Mouse (Mus musculus) layer of hippocampus, adult 8-10 months (tissue): ENCODE results near the gene Usp40. TPM values are rescaled to one million over a fixed set of nuclear protein-coding genes. Genes with fewer than 3 reads are reported as not detected.
"Not testable (repeated sequence)": the region's sequence is repeated elsewhere in the genome, so short reads cannot be mapped to it uniquely, and the experiment has no call there.

Source experiments
- DNase-seq, 2 experiments: peaks; one replicate each; pipeline ENCODE4 v3.0.0; 2022; ENCODE audit warnings: low spot score in 2 of 2
- total RNA-seq, 4 experiments: library from RNA; stranded (reverse); gene quantifications; 2 replicates each; pipeline ENCODE4 v1.2.4; 2022

The Usp40 gene
- 10 to 100 TPM; 23.6 to 33.7 (median 25.8) TPM for total RNA-seq

DNA sequence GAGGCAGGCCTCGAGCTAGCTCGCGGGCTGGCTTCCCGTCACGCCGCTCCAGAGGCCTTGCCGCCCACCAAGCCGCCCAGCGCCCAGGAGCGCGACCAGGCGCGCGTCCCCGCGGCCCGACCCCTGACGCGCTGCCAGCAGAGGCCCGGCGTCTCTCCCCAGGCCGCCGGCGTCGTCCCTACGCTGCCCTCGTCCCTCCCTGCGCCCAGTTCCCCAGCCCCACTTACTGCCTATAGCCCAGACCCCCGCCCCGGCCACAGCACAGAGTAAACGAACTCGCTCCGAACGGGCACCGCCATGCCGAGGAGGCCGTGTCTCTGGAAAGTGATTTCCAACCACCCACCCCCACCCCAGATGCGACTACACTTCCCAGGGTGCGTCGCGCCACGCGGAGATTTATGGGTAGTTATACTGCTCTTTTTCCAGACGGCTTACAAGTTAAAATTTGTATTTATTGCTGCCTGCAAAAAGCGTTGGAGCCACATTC lies at the start of gene Usp40:
Gene Usp40, minus strand, starts transcription at position 341 of the 487 bp plus-strand sequence.
- DNase-seq, result peak; percentile 48 to 66

DNA sequence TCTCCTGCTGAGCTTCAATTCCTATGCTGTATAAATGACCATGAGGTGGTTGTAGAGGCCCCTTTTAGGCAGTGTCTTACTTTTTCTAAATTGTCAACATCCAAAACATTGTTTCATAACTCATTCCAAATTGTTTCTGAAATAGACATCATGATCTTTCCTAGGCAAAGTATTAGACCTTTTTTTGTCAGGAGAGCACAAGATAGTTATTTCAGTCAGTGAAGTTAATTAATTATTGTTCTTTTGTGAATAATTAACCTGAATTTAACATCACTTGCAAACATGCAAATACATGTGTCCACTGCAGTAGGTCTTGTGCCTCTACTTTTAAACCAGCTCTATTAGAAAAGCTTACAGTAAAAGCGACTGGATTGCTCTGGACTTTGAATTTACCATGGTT lies 46.7 kb upstream of the Usp40 start, which contains the start of gene Ugt1a10:
Gene Ugt1a10, plus strand, starts transcription at position 301 of the 400 bp plus-strand sequence.
- DNase-seq, result no peak

DNA sequence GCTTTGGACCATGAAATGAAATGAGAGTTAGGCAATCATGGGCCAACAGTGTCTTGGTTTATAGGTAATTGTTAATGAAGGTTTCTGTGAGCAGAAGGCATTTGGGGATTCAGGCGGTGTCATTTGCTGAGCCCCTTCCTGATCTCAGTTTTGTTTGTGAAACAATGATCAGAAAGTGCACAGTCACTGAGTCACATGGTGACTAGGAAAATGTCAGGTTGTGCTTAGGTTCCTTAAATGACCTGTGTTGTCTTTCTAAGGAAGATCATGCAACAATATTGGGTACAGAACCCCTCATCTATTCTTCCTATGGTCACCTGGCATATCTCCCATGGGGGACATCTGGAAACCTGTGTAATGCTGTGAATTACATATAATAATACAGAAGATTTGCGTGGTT lies 39.1 kb upstream of the Usp40 start:
- not testable (repeated sequence) for DNase-seq

DNA sequence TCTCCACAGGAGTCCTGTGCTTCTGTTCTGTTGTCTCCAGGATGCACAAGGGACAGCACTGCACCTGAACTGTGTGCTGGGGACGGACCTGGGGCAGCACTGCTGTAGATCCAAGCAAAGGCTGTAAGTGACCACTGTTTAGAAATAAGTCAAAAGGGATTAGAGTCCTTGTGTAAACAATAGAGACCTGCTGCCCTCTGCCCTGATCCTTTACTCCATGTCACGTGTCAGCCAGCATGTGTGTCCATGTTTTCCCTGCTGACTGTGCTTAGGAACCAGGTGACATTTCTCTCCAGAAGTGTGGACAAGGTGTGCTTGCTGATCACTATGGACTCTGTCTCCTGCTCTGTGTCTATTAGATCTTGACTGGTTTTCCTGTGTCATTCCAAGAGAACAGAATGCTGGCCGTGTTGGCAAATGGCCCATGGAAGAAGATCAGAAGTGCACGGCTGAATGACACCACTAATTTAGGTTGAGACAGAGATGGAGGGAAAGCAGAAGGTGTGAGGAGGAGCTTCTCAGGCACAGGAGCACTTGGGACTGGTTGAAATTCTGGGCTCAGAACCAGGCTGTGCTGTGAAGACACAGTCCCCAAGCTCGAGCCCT lies 36.6 kb upstream of the Usp40 start:
- DNase-seq, result not testable (repeated sequence)

DNA sequence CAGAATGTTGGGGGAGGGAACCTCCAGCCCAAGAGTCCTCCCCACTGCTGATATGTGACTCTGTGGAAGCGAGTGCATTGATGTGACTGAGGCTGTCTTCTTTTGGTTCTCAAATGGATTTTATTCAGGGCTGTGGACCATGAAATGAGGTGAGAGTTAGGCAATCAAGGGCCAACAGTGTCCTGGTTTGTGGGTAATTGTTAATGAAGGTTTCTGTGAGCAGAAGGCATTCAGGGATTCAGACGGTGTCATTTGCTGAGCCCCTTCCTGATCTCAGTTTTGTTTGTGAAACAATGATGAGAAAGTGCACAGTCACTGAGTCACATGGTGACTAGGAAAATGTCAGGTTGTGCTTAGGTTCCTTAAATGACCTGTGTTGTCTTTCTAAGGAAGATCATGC lies 34.7 kb upstream of the Usp40 start:
- DNase-seq, result not testable (repeated sequence)

DNA sequence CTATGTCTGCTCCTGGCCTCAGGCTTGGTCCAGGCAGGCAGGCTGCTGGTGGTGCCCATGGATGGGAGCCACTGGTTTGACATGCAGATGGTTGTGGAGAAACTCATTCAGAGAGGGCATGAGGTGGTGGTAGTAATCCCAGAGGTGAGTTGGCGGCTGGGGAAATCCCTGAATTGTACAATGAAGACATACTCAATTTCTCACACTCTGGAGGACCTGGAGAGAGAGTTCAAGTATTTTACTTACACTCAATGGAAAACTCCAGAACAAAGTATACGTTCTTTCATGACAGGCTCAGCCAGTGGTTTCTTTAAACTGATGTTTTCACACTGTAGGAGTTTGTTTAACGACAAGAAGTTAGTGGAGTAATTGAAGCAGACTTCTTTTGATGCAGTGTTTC lies 16.9 kb upstream of the Usp40 start:
- not testable (repeated sequence) for DNase-seq

DNA sequence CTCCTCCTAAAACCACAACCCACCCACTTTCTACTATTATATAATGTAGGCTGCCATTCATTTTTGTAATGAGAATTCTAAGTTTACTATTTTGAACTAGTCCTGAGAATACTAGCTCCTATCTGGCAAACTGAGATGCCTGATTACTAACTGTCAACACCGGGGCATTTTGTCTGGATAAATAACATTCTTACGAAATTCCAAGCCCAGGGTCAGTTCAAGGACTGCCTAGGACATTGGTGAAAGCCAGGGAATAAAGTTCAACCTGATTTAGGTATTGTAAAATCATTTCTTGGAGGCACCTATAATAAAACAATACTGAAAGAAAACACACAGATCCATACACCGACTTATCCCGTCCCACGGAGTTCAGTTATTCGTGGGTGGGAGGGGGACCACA lies 7.0 kb upstream of the Usp40 start:
- no peak for DNase-seq

DNA sequence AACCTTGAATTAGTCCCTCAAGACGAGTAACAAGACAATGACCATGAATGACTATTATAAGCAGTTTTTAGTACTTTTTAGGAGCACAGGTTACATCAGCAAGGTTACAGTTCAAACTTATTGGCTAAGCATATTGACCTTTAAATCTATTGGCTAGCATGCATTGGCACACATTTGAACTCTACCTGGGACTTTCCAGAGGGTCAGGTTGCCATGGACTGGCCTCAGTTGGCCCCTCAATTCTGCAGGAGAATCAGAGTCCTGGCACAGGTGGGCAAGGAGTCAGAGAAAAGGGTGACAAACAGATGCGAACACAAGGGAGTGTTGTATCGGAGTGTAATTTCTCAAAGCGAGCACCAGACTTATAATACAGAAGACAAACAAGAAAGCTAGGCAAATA lies 6.3 kb upstream of the Usp40 start:
- no peak for DNase-seq

DNA sequence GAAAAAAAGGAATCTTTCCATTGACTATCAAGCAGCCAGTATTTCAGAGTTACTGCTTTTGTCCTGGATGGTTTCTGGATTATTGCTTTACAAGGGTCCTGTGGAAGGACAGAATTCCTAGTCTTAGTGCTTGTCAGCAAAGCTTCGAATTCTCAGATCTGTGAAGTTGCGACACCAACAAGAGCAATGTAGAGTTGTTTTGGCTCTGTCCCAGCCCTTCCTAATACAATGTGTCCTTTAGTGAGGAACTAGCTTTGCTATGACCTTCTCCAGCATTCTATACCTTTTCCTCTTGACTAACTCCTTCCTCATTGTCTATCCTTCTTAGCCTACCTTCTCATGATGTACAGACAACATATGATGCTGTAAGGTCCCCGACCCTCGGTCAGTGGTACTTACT lies 5.8 kb upstream of the Usp40 start:
- DNase-seq, result no peak

DNA sequence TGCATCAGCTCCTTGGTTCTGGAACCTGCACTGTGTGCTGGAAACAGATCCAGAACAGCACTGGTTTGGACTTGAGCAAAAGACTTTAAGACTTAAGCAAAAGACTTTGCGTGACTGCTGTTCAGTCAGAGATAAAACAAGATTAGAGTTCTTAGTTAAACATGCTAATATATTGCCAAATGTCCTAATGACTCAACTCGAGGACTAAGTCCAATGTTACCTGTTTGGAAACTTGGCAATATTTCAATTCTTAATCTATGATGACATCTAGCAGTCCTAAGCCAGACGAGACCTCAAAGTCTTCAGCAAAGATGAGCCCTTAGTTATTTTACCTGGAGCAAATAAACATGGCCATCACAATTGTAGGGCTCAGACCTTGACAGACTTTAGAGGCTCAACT lies 5.4 kb upstream of the Usp40 start:
- DNase-seq, result no peak

DNA sequence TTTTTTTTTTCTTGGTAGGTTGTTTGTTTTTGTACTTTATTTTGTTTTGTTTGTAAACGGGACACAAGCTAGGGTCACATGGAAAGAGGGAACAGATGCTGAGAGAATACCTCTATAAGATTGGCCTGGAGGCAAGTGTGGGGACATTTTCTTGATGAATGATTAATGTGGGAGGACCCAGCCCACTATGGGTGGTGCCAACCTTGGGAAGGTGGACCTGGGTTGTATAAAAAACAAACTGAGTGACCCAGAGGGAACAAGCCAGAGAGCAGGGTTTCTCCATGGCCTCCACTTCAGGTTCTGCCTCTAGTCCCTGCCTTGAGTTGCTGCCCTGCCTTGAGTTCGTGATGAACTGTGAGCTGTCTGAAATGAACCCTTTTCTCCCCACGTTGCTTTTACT lies 1.2 kb upstream of the Usp40 start:
- DNase-seq, result no peak

DNA sequence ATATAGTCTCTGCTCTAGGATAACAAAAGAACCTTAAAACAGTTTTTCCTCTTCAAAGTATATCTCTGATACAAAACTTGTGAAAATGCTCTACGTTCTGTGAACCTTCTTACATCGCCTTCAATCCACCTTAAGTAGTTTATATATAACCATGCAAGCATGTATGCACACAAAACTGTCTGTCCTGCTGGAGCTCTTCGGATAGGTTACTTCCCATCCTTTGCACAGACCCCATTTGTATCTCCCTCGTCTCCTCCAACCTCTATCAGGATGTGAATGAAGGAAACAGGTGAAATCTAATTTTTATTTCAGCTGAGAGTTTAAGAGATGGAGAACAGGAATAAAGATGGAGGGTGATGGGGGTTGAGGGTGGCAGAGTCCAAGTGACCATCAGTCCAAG lies 384 bp upstream of the Usp40 start:
- no peak for DNase-seq

DNA sequence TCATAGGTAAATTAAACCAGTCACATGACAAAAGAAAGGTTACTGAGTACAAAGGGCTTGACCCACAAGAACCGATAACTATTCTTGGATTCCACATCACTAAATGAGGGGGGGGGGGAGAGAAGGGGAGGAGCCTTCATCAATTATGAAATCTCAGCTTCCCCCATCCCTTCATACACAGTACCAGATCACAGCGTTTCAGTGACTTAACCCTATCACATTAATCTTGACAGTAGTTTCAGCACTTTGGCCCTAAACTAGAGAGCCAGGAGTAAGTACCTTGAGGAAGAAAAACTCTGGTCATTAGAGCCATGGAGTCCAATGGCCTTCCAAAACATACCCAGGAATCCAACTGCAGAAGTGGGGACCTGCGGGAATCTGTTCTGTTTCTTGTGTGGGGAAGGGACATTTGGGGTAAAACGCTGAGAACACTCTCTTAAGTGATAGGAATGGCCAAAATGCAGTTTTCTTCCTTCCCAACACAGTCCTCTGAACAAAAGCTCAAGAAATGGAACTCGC lies 600 bp downstream of the Usp40 start:
- no peak for DNase-seq

DNA sequence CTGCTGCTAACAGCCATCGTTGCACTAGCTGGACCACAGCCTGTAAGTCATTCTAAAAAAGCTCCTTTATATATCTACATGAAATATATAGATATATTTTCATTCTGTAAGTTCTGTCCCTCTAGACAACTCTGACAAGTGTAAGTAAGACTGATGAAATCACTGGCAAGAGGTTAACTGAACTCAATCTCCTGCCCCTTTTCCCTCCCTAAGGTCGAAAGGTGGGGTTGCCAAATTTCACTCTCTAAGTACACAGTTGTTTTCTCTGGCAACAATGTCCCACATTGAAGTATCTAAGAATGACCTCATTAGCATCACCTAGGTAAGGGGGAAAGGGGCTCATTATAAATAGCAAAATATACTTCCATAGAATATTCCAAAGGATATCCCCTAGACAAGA lies 15.6 kb downstream of the Usp40 start:
- no peak for DNase-seq

DNA sequence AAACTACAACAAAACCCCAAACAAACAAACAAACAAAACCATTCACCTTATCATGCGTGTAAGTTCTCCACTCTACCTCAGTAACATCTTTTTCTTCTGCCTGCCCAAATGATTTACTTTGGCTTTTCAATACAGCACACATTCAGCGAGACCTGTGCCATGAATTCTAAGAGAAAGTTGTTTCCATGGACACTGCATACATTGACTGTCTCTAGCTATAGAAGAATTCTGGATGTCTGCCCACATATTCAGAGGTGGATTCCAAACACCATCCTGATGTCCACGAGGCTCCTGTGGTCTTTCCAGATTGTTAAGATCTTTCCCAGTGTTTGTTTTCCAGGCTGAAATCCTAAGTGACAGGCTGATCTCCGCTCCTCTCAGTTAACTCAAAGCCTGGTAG lies 26.1 kb downstream of the Usp40 start:
- DNase-seq, result no peak

DNA sequence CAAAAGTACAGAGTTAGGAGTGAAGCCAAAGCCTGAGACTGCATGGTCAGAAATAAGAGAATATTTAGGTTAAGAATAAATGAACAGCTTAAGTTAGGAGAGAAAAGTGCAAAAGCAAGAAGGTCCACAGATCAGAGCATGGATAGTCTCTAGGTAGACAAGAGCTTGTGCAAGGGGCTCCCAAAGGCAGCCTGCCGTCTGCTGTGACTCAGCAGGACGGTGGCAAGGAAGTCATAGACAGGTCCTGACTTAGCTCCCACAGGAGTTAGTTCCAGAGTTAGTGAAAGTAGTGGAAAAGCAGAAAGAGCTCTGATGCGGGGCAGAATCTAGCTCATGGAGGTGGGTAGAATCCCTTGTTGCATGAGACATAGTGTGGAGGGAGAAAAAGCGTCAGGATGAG lies 38.0 kb downstream of the Usp40 start:
- no peak for DNase-seq

DNA sequence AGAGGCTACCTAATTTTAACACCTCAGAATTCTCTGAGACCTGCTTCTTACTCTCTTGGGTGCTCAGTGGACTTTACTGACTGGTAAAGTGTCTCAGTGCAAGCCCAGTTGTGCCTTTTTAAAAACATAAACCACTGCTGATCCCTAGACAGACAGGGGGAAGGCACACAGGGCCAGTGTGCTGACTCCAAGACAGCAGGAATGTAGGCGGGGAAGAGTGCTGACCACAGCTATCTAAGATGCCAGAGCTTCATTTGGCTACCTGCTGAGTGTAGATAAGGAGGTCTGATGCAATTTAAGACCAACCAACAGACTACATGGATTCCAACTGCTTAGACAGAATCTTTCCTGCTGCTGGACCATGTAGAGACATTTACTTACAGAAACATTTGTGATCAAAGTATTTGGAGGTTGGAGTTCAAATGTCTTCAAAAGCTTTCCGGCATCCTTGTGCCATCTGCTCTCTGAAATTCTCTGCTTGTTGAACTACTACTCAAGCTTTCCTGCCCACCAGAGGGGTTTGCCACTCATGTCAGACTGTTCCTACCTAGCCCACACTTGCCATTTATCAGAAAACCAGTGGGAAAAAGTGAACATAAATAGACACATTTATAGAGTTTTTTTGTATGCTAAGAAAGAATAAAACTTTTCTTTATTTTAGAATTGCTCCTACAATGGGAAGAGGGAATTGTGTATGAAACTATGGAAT lies 46.7 kb downstream of the Usp40 start:
- DNase-seq, result no peak

DNA sequence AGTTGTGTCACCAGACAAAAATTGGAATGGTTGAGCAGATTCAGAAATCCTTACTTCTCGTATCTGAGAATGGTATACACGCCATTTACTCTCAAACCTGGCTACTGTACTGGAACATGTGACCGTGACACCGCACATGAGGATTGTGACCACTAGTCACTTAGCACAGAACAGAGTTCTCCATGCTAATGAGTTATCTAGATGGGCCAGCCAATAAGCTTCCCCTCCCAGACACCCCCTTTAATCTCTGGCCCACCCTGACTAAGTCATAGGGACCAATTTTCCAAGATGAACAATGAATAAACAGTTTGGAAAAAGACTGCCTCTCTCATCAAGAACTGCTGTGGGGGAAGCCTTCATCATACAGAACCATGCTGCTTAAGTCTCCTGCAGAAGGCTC lies 47.6 kb downstream of the Usp40 start:
- no peak for DNase-seq

DNA sequence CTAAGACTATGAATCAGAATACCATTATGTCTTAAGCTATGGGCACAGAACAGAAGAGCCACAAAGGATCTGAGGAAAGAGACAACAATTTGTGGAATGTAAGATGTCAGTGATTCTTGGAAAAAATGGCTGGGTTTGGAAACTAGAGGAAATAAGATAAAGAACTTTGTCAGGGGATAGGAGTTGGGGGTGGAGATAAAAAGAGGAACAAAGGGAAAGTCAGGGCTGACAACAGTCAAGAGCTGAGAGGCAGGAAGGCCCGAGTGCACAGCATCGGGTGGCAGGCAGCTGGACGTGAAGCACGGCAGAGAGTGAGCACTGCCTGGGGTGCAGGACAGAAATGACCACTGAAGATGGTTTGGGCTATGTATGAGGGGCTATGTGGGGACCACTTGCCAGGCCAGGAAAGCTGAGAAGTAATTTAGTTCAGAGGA lies 48.3 kb downstream of the Usp40 start:
- DNase-seq, result no peak

DNA sequence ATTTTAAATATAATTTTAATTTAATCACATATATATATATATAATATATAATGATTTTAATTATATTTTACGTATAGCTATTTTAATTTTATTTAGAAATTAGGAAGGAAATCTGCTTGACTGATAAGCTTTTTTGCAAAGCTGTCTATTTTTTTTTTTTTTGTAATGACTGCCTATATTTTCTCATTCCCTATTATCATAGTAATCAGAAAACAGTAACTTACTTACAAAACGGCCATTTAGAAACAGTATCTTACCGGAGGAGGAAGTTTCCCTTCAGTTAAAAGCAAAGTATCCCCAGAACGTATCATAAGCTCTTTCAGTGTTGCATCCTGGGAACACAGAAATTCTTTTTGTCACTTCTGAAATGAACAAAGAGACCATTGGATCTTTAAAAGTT lies 48.8 kb downstream of the Usp40 start:
- no peak for DNase-seq

DNA sequence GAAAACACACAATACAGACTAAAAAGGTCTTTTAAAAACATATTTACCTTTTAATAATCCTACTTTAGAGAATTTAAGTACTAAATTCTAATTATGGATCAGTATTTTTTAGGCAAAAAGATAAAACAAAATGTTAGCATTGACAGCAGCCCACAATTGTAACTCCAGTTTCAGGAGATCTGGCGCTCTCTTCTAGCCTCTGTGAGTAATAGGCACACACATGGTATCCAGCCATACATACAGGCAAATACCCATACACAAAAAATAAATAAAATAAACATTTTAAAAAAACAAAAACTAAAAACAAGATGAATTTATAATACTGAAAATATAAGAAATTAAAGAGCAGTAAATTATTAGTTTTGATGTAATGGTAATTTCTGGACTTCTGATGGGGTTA lies 49.4 kb downstream of the Usp40 start:
- no peak for DNase-seq

DNA sequence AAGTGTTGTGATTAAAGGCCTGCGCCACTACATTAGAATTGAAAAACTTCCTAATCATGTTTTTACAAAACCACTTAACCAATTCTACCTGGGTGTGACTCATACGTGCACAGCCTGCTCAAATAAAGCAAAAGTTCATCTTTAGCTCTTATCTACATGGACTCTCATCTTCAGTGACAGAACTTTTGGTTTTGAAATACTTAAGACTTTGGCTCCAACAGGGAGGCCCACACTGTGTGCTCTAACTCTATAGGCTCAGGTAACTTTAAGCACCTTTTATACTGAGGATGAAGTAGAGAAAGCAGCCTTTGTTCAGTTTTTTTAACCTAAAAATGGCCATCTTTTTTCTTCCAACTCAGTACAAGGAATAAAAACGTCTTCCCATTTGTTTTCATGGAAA lies 55.3 kb downstream of the Usp40 start:
- DNase-seq, result no peak

DNA sequence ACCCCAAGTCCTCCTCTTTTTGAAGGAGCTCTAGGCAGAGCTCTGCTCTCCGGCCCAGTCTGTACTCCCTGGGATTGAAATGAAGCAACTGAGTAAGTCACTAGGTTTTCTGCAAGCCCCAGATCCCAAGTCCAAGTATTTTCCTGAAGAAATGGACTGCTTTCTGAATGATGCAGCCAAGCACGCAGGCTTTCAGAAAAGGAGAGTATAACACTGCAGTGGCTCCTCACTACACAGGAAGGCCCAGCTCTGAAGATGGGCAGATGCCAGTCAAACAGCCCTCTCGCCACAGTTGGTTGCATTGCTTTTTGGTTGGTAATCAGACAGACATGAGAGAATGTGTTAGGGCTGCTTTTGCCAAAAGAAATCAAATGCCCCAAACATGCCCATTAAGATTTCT lies 56.7 kb downstream of the Usp40 start:
- DNase-seq, result no peak
